Mouse (Mus musculus) lung, postnatal 0 days (tissue): ENCODE results near the gene 2010109A12Rik. TPM values are rescaled to one million over a fixed set of nuclear protein-coding genes. Genes with fewer than 3 reads are reported as not detected.

Experiments used
- ATAC-seq: fragments of 200-750 bp; cut with Nextera tagmentation; 2 replicates; pipeline ENCODE4 v1.8.0; 2017; ENCODE audit warnings: moderate library complexity
- DNase-seq: peaks from one replicate; pipeline ENCODE4 v3.0.0-alpha.2; 2016; ENCODE audit warnings: low spot score
- H3K27ac ChIP-seq: fragments of 300-500 bp; sonication (generic); 2 replicates; pipeline ENCODE4 v1.5.1; 2014; ENCODE audit warnings: antibody characterized with exemption, mild to moderate bottlenecking, low read length, mixed read lengths
- H3K27me3 ChIP-seq: fragments of 300-500 bp; sonication (generic); replicated peaks from 2 replicates; pipeline ENCODE4 v1.6.1; 2014; ENCODE audit warnings: low read length, mixed read lengths; ENCODE audit not compliant: insufficient read depth
- H3K36me3 ChIP-seq: fragments of 300-500 bp; sonication (generic); 2 replicates; pipeline ENCODE4 v1.6.1; 2014; ENCODE audit warnings: low read length, mixed read lengths; ENCODE audit not compliant: insufficient read depth
- H3K4me1 ChIP-seq: fragments of 300-500 bp; sonication (generic); 2 replicates; pipeline ENCODE4 v1.6.1; 2014; ENCODE audit warnings: antibody characterized with exemption, low read depth, low read length, mixed read lengths; ENCODE audit not compliant: insufficient read depth
- H3K4me2 ChIP-seq: fragments of 300-500 bp; sonication (generic); replicated peaks from 2 replicates; pipeline ENCODE4 v1.6.1; 2014; ENCODE audit warnings: low read depth, mild to moderate bottlenecking, low read length, moderate library complexity, mixed read lengths
- H3K4me3 ChIP-seq: fragments of 300-500 bp; sonication (generic); 2 replicates; pipeline ENCODE4 v1.5.1; 2014; ENCODE audit warnings: low read depth, low read length
- H3K9ac ChIP-seq: fragments of 300-500 bp; sonication (generic); replicated peaks from 2 replicates; pipeline ENCODE4 v1.6.1; 2014; ENCODE audit warnings: low read depth, mild to moderate bottlenecking
- H3K9me3 ChIP-seq: fragments of 300-500 bp; sonication (generic); 2 replicates; pipeline ENCODE4 v1.6.1; 2016; ENCODE audit warnings: low read length, mixed read lengths
- CTCF ChIP-seq: IDR thresholded peaks from 2 replicates; pipeline ENCODE4 v1.5.1; 2016; ENCODE audit warnings: antibody characterized with exemption, mild to moderate bottlenecking
- EP300 ChIP-seq: IDR thresholded peaks from 2 replicates; pipeline ENCODE4 v1.6.1; 2016; ENCODE audit warnings: antibody characterized with exemption, mild to moderate bottlenecking, control low read depth
- WGBS: fragments of 180-500 bp; shearing (Covaris S2); extraction: QIAGEN DNeasy Blood & Tissue Kit; methylation state at CpG from one replicate; pipeline ENCODE4 v1.1.7; 2014; 5-methylcytosine and 5-hydroxymethylcytosine counted together
- polyA plus RNA-seq: library from polyadenylated mRNA; unstranded; fragments of >200 nt; fragmentation: Nextera tagmentation; extraction: Ambion mirVana; gene quantifications from 2 replicates; pipeline ENCODE4 v1.2.1, GENCODE M21; 2015

Gene 2010109A12Rik
- polyA plus RNA-seq, 1 experiment from 2014 or later, result 3.2 TPM

- 79% methylated on average over 6 of the region's 6 CpGs for WGBS
- no peak for TF ChIP-seq EP300
- no peak for TF ChIP-seq CTCF
- DNase-seq (no peak), ATAC-seq (no peak)
- no peaks in the 10 kb centered on the region for H3K9me3 ChIP-seq
- no peak overlapping the region for H3K27ac ChIP-seq
- H3K9ac ChIP-seq, result no peak overlapping the region
- H3K27me3 ChIP-seq, result no peaks in the 10 kb centered on the region
- no peak overlapping the region for H3K4me2 ChIP-seq
- H3K36me3 ChIP-seq, result peaks cover 17% of the 10 kb centered on the region
- H3K4me1 ChIP-seq, result no peaks in the 10 kb centered on the region
- H3K4me3 ChIP-seq, result no peak overlapping the region
Observed at GRCm38 (mm10) chr5:93174675-93175074, 31.6 kb upstream of the 2010109A12Rik start.

GRCm38 (mm10) chr5:93178616-93179015 lies 27.7 kb upstream of the 2010109A12Rik start:
- Histone ChIP-seq H3K4me2 (no peak overlapping the region), H3K4me1 (no peaks in the 10 kb centered on the region), H3K36me3 (no peaks in the 10 kb centered on the region; the same call in 1 of the 2 replicates), H3K4me3 (no peak overlapping the region), H3K27ac (no peak overlapping the region), H3K9ac (no peak overlapping the region), H3K9me3 (no peaks in the 10 kb centered on the region), H3K27me3 (no peaks in the 10 kb centered on the region)
- 68% methylated on average over 6 of the region's 6 CpGs for WGBS
- TF ChIP-seq CTCF (no peak), EP300 (no peak)
- DNase-seq (no peak), ATAC-seq (no peak)

- Histone ChIP-seq H3K4me2 (no peak overlapping the region), H3K27me3 (no peaks in the 10 kb centered on the region), H3K27ac (no peak overlapping the region), H3K9me3 (no peaks in the 10 kb centered on the region), H3K4me1 (no peaks in the 10 kb centered on the region), H3K9ac (no peak overlapping the region), H3K4me3 (no peak overlapping the region), H3K36me3 (no peaks in the 10 kb centered on the region; the same call in 1 of the 2 replicates)
- ATAC-seq (peak; percentile 49; the same call in 1 of the 2 replicates), DNase-seq (peak; percentile 62)
- 38% methylated on average over 2 of the region's 2 CpGs for whole genome bisulfite sequencing
- TF ChIP-seq CTCF (peak; percentile 77), EP300 (no peak)
Observed at GRCm38 (mm10) chr5:93180252-93180651, 26.1 kb upstream of the 2010109A12Rik start.

- H3K9me3 ChIP-seq, result no peaks in the 10 kb centered on the region
- H3K4me2 ChIP-seq, result no peak overlapping the region
- no peak for TF ChIP-seq CTCF
- no peak for TF ChIP-seq EP300
- H3K27ac ChIP-seq, result no peak overlapping the region
- 82% methylated on average over 6 of the region's 6 CpGs for WGBS
- no peak overlapping the region for H3K9ac ChIP-seq
- H3K27me3 ChIP-seq, result no peaks in the 10 kb centered on the region
- H3K36me3 ChIP-seq, result peaks cover 4% of the 10 kb centered on the region
- H3K4me1 ChIP-seq, result no peaks in the 10 kb centered on the region
- no peak for ATAC-seq
- no peak for DNase-seq
- no peak overlapping the region for H3K4me3 ChIP-seq
Observed at GRCm38 (mm10) chr5:93183311-93183710, 23.0 kb upstream of the 2010109A12Rik start.

GRCm38 (mm10) chr5:93184548-93184947 lies 21.8 kb upstream of the 2010109A12Rik start:
- no peak for TF ChIP-seq CTCF
- no peak for TF ChIP-seq EP300
- no peak for ATAC-seq
- Histone ChIP-seq H3K27ac (no peak overlapping the region), H3K4me3 (no peak overlapping the region), H3K27me3 (no peaks in the 10 kb centered on the region), H3K9me3 (no peaks in the 10 kb centered on the region), H3K9ac (no peak overlapping the region), H3K4me1 (no peaks in the 10 kb centered on the region), H3K36me3 (peaks cover 10% of the 10 kb centered on the region), H3K4me2 (no peak overlapping the region)
- WGBS, result 82% methylated on average over 6 of the region's 6 CpGs
- DNase-seq, result no peak

- ATAC-seq, result no peak
Observed at GRCm38 (mm10) chr5:93189607-93190006, 16.7 kb upstream of the 2010109A12Rik start.

GRCm38 (mm10) chr5:93190428-93190827 lies 15.9 kb upstream of the 2010109A12Rik start:
- TF ChIP-seq CTCF, result no peak
- no peak for TF ChIP-seq EP300
- no peaks in the 10 kb centered on the region for H3K27me3 ChIP-seq
- H3K4me3 ChIP-seq, result no peak overlapping the region
- no peaks in the 10 kb centered on the region for H3K9me3 ChIP-seq
- H3K4me2 ChIP-seq, result no peak overlapping the region
- DNase-seq (no peak), ATAC-seq (no peak)
- H3K4me1 ChIP-seq, result no peaks in the 10 kb centered on the region
- H3K36me3 ChIP-seq, result peaks cover 10% of the 10 kb centered on the region
- no peak overlapping the region for H3K27ac ChIP-seq
- H3K9ac ChIP-seq, result no peak overlapping the region
- WGBS, result 94% methylated on average over 5 of the region's 5 CpGs

More at GRCm38 (mm10) chr5:93189607-93190006, 16.7 kb upstream of the 2010109A12Rik start:
- Histone ChIP-seq H3K27ac (no peak overlapping the region), H3K27me3 (no peaks in the 10 kb centered on the region), H3K9ac (no peak overlapping the region), H3K4me2 (no peak overlapping the region), H3K4me1 (no peaks in the 10 kb centered on the region), H3K9me3 (no peaks in the 10 kb centered on the region), H3K4me3 (no peak overlapping the region), H3K36me3 (peaks cover 10% of the 10 kb centered on the region)
- DNase-seq, result no peak
- TF ChIP-seq CTCF (no peak), EP300 (no peak)
- 59% methylated on average over 3 of the region's 3 CpGs for WGBS
